Mouse (Mus musculus): ENCODE measurements at regions not wholly inside any gene's neighbourhood (a gene's known extent, or its start where the extent isn't known, plus 50 kb on each side); places are given as distances from the start of the nearest gene placed in this dataset.

DNA sequence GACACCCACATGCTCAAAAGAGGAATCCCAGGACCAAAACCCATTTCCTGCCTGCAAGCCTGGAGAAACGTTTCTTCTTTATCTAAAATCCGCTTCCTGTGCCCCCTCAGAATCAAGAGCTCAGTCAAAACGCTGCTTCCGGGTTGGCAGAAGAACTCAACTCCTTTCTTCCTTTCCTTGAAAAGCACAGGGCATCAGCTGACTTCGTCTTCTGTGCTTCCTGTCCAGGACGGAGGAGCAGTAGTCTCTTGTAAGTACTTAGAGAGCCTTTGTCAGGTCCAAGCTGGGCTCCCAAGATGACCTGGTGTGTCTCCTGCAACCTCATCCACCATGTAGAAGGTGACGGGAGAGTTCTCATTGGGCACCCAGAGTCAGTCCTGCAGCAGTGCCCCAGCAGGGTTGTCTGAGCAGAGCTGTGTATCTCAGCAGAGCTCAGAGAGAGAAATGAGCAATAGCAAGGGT, 199.3 kb upstream of the 4930412O13Rik start:
- in situ Hi-C loops (cut with MboI, MseI), result no loop called here

DNA sequence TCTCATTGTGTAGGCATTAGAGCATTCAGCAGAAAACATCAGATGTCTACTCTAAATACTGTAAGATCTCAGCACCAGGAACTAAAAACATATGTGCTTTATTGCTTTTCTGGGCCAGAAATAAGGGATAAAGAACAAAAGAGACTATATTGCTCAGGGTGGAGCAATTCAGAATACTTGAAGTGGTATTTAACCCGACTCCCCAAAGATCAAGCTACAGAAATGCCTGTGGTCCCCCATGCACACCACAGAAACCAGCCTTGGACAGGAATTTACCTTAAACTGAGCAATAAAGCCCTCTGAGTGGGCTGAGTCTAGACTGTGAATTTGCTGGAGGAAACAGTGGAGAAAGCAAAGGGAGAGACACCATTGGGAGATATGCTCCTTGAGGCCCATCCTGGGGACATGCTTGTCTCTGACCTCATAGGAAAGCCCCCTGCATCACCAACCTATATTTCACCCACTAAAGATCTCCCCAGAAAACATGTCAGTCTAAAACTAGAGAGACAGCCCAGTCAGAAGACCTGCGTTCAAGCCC, 197.3 kb upstream of the 4930412O13Rik start:
- in situ Hi-C loops (cut with MboI, MseI), result no loop called here

DNA sequence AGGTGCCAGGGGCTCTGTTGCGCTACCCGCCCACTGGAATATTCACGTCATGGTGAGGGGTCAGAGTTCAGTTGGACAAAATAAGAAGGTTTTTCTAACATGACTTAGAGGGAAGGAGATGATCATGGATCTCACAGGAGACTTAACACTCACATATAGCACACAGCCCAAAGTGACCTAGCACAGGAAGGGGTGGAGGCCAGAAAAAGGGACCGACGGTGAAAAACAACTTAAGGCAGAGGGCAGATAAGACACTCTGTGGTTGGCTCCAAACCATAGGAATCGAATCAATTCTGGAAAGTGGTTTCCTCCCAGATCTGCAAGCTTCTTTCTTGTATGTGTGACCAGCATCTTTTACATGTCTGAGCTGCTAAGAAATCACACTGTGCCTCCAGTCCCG, 192.9 kb upstream of the 4930412O13Rik start:
- in situ Hi-C loops (cut with MboI, MseI), result loop anchor here (5.0 kb wide), 2 partner anchors 66 to 184 kb away; no protein-coding TSS in a partner anchor

- in situ Hi-C loops (cut with MboI, MseI), result loop anchor here (5.0 kb wide), 2 partner anchors 67 to 183 kb away; no protein-coding TSS in a partner anchor
Observed at GRCm38 (mm10) chr2:9689518-9689917, 191.5 kb upstream of the 4930412O13Rik start.

GRCm38 (mm10) chr2:9691506-9691905, 189.5 kb upstream of the 4930412O13Rik start:
- in situ Hi-C loops (cut with MboI, MseI), result loop anchor here (5.0 kb wide), 1 partner anchor 99 kb away; no protein-coding TSS in a partner anchor

DNA sequence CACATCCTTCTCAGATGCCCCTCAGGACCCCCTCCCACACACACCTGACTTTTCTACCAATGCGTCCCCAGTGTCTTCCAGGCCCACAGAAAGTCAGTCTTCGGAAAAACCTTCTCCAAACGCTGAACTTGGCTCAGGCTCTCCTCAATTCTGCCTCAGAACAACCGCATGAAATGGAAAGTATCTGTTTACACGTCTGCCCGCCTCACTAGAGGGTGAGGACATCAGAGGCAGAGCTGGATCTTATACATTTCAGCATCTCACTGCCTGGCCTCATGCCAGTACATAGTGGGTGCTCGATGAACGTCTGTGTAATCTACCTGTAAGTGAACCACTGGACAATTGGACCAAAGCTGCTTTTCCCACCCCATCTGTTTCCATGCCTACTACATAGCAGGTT, 189.1 kb upstream of the 4930412O13Rik start:
- in situ Hi-C loops (cut with MboI, MseI), result loop anchor here (5.0 kb wide), 1 partner anchor 100 kb away; no protein-coding TSS in a partner anchor

DNA sequence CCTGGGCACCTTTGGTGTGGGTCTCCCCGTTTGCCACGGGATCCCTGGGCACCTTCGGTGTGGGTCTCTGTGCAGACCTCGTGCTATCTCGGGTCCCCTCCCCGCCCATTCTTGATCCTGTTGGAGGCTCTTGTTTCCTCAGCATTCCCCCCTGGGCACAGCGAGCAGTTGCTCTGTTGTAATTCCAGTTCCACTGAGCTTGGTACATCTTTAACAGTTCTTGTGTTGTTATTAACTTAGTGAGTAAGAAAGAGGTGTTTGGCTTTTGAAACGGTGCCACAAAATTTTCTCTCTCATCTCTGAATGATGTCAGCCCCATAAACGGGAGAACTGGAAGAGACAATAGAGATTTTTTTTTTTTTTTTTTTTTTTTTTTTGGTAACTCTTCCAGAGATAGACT, 187.7 kb upstream of the 4930412O13Rik start:
- in situ Hi-C loops (cut with MboI, MseI), result loop anchor here (5.0 kb wide), 1 partner anchor 101 kb away; no protein-coding TSS in a partner anchor

GRCm38 (mm10) chr2:9694178-9694577, 186.9 kb upstream of the 4930412O13Rik start:
- in situ Hi-C loops (cut with MboI, MseI), result loop anchor here (5.0 kb wide), 1 partner anchor 102 kb away; no protein-coding TSS in a partner anchor

- in situ Hi-C loops (cut with MboI, MseI), result no loop called here
Observed at GRCm38 (mm10) chr2:9697591-9698345, 183.3 kb upstream of the 4930412O13Rik start.

GRCm38 (mm10) chr2:9704266-9704665, 176.8 kb upstream of the 4930412O13Rik start:
- in situ Hi-C loops (cut with MboI, MseI), result no loop called here

DNA sequence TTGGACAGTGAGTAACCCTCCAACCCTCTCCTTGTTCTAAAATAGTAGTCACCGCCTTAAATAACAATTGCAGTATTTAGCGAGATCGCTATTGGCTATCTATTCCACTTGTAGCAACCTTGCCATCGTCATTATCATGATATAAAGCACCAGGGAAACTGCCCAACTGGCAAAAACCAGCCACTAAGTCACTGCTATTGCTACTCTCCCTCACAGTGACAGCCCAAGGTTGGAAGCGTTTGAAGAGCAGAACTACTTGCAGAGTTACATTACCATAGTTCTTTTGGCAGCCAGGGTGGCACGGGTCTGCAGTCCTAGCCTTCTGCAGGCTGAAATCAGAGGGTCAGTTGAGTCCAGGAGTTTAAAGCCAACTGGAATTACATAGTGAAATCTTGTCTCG, 171.6 kb upstream of the 4930412O13Rik start:
- in situ Hi-C loops (cut with MboI, MseI), result no loop called here

DNA sequence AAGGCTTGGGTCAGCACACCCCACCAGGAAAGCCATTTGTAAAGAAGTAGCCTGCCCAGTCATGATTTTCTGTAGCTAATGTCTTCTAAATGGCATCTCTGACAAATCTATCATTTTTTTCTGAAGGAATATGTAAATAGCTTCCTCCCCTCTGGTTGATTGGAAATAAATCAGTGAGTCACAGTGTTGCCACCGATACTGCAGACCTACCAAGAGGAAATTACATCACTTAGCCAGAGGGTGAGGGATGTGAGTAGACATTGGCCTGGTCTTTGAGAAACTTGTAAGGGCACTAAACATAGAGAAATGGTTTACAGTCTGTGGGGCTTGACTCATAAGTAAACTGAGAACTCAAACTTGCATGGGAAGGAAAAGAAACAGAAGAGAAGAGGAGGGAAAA, 163.1 kb upstream of the 4930412O13Rik start:
- in situ Hi-C loops (cut with MboI, MseI), result no loop called here

GRCm38 (mm10) chr2:9733243-9733642, 147.8 kb upstream of the 4930412O13Rik start:
- in situ Hi-C loops (cut with MboI, MseI), result no loop called here

- in situ Hi-C loops (cut with MboI, MseI), result no loop called here
Observed at GRCm38 (mm10) chr2:9744181-9744580, 136.9 kb upstream of the 4930412O13Rik start.

- in situ Hi-C loops (cut with MboI, MseI), result no loop called here
Observed at GRCm38 (mm10) chr2:9749829-9750788, 130.9 kb upstream of the 4930412O13Rik start.

DNA sequence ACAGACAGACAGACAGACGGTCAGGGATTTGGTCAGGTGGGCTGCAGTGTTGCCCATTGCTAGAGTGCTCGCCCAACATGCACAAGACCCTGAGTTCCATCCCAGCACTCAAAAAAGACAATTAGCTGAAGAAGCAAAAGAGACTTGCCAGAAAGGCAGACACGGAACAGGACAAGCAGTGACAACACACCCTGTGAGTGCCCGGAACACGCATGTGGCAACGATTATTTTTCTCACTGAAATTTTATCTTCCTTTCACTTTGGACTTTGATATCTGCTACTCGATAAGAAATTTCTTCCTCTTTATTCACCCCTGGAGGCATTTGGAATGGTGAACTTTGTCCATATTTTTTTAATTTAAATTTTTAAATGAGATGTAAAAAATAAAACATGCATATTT, 127.4 kb upstream of the 4930412O13Rik start:
- in situ Hi-C loops (cut with MboI, MseI), result no loop called here

- in situ Hi-C loops (cut with MboI, MseI), result no loop called here
Observed at GRCm38 (mm10) chr2:9754153-9754552, 126.9 kb upstream of the 4930412O13Rik start.

DNA sequence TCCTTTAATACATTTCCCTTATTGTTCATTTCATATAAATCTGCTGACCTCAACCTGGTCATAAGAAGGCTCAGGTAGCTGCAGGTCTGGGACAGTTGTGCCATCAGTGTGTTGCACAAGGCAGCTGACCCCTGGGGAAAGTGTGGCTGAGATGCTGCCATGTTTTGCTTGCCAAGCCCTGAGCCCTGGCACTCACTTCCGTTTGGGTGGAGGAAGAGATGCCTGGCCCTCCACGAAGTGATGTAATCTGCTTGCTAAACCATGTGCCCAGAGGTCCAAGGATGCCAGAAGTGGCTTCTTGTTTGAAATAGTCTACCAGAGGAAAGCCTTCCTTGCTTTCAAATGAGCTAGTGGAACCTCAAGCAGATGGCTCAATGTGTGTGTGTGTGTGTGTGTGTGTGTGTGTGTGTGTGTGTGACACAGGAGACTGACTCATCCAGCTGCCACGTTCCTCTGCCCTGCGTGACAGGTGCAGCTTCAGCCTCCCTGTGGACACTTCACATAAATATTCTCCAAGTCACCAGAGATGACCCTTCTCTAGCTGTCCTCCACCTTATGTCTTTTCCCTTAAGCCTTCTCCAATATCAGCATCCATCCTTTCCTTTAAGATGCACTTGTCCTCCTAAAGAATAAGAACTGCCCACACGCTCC, 123.2 kb upstream of the 4930412O13Rik start:
- in situ Hi-C loops (cut with MboI, MseI), result no loop called here

DNA sequence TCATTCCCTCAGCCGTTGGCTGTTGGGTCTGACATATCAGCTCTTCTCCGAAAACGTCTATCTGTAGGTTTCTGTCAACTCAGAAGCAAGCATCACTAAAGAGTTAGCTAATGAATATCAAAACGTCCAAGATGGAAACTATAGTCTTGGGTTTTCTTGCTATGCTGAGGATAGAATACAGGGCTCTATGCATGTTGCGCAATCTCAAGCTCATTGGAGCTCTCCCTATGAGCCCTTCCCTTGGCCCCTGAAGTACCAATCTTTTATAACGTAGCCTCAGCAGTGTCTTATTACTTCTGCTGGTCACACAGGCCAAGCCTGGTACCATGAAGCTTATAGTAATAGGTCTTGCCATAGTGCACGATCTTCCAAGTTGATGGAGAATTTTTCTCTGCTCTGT, 122.1 kb upstream of the 4930412O13Rik start:
- in situ Hi-C loops (cut with MboI, MseI), result no loop called here

GRCm38 (mm10) chr2:9759389-9760104, 121.5 kb upstream of the 4930412O13Rik start:
- in situ Hi-C loops (cut with MboI, MseI), result no loop called here

All from regulatory T cell (primary cell).